Mouse (Mus musculus) gastrocnemius, postnatal 14 days (tissue): ENCODE measurements around the gene Babam2. TPM values are rescaled to one million over a fixed set of nuclear protein-coding genes. Genes with fewer than 3 reads are reported as not detected.

Experiments
- DNase-seq: peaks from one replicate; pipeline ENCODE4 v3.0.0; 2021; ENCODE audit warnings: mixed read lengths
- intact Hi-C: fragments of 180-260 bp; cut with DNase I; formaldehyde crosslinking; loops from one replicate; pipeline ENCODE4 v1.15.1; 2025; ENCODE audit warnings: low total_unique reads
- long read RNA-seq, 2 experiments: library from polyadenylated mRNA; stranded (forward); transcript quantifications; one replicate each; pipeline ENCODE4 v2.0.0; 2021
- total RNA-seq, 2 experiments: library from RNA; stranded (reverse); gene quantifications; 2 replicates each; pipeline ENCODE4 v1.2.3; 2021

Babam2 gene
- total RNA-seq: 10 to 100 TPM; 34.7 to 35.7 TPM
- long read RNA-seq, experiment 1, transcript Babam2-209 (12 exons, 1,888 nt): major isoform, 46 of 55 reads
- long read RNA-seq, experiment 1, partial matches to known transcripts: 3 of 55 reads
- long read RNA-seq, experiment 1, other reads (novel, unspliced or antisense): 3 of 55 reads
- long read RNA-seq, experiment 2, transcript Babam2-209 (12 exons, 1,888 nt): major isoform, 42 of 61 reads
- long read RNA-seq, experiment 2, partial matches to known transcripts: 3 of 61 reads
- long read RNA-seq, experiment 2, other reads (novel, unspliced or antisense): 13 of 61 reads

- intact Hi-C loops: no loop called here
- DNase-seq: peak; percentile 92
Measured at GRCm38 (mm10) chr5:31697644-31698296, at the start of gene Babam2. TSS of gene Babam2 (plus strand) at chr5:31697684.

DNA sequence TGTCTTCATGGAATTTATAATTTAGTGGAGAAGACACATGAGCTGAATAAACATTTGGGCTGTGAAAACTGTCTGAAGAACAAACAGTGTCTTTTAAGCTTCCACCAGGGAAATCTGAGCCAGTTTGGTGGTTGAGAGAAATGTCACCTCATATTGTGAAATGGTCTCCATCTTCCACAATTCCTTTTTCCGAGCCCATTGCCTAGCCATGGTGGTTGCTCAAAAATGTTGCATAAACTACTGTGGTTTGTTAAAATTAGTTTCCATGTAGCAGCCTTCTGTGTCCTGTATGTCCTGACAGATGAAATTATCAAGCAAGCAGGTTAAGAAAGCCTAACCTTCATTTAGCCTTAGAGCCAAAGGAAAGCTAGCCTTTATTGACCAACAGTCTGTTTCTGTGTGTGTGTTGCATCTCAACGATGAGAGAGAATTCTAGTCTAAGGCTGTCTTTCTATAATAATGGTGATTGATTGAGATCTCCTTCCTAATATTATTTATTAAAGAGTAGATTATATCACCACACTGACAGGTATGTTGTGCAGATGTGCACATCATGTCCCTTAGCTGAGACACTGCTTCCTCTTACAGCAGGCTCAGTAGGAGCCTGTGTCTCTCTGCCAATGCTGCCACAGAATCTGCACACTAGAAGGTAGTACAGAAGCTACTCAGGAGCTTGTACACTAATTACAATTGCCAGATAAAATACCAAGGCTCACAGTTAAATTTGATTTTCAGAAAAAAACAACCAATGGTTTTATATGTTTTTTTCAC is 46.8 kb upstream of the Babam2 start:
- no peak for DNase-seq
- intact Hi-C loops: no loop called here

- intact Hi-C loops: no loop called here
- no peak for DNase-seq
Measured at GRCm38 (mm10) chr5:31655688-31656190, 41.7 kb upstream of the Babam2 start.

DNA sequence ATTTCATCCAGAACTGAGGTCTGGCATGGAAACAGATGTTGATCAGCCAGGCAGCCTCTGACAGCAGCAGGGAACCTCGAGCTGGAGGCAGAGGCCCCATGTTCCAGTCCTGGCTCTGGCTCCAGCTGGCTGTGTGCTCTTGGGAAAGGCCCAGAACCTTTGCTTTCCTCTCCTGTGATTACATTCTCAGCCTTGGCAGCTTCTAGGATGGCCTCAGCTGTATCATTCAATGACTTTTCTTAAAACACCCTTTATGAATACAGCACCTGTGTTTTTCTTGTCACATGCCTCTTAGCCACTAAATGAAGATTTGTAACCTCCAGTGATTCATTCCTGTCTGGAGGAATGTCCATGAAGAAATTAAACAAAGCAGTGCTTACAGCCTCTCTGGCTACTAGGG is 31.3 kb upstream of the Babam2 start:
- DNase-seq: peak; percentile 14
- intact Hi-C loops: no loop called here

GRCm38 (mm10) chr5:31668325-31668968 is 29.0 kb upstream of the Babam2 start:
- intact Hi-C loops: no loop called here
- DNase-seq: no peak

DNA sequence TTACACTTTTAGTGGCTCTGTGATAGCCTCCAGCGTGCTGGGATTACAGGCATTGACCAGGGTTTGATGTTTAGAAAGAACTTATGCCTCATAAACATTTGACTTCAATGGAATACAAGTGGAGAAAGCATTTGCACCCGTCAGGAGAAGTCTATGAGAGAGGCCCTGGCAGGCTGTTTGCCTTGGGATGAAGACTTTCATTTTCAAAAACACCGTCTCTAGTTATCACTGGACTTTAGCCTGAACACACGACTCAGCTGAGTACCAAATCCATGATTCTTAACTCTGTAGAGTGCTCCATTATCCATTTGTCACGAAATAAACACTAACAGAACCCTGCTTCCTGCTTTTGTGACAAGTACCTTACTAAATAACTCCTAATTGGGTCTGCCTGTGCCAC is 27.5 kb upstream of the Babam2 start:
- intact Hi-C loops: no loop called here

DNA sequence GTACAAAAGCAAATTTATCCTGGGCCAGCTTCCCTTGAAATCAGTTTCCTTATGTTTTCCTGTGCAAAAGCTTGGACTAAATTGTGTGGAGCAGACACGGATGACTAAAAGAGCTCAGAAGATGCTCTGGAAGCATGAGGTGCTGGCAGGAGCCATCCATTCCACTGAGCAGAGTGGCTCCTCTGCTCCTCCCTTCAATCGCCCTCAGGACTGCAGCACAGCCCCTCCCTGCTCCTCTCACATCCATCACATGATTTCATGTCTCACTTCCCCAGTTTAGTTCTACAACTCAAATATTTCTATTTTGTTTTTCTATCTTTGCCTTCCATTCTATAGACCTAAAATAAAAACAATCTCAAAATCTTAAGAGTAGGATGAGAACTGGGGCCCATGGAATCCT is 26.3 kb upstream of the Babam2 start:
- DNase-seq: no peak
- intact Hi-C loops: no loop called here

More for the DNA sequence above, 27.5 kb upstream of the Babam2 start:
- DNase-seq: no peak

GRCm38 (mm10) chr5:31673431-31673830 is 24.1 kb upstream of the Babam2 start:
- intact Hi-C loops: no loop called here
- DNase-seq: no peak

DNA sequence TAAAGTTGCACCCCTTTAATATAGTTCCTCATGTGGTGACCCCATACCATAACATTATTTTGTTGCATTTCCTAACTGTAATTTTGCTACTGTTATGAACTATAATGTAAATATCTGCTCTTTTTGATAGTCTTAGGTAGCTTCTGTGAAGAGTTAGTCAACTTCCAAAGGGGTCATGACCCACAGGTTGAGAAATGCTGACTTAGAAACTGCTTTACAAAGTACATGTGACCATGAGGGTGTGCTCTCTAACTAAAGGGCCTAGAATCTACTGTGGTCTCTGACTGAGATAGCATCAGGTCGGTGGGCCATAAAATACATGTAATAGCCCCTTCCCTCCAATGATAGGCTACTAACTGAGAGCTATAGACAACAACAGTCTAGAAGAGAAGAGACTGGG is 19.5 kb upstream of the Babam2 start:
- no peak for DNase-seq
- intact Hi-C loops: no loop called here

- intact Hi-C loops: no loop called here
- no peak for DNase-seq
Measured at GRCm38 (mm10) chr5:31680183-31680582, 17.3 kb upstream of the Babam2 start.

DNA sequence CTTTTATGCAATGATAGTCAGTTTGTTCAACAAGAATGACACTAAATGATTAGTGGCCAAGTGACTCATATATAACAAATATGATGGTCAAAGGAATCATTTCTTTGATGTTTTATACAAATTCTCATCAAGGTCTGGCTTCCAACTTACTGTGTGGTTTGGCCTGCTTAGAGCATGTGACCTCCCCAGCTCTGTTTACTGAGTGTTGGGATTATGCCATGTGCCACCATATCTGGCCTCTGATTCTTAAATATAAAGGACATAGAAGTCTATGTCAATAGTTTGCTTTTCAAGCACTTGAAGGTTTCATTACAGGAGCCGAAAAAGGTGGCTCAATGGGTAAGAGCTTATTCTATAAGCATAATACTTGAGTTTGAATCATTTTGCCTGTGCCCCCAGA is 15.2 kb upstream of the Babam2 start:
- intact Hi-C loops: no loop called here
- no peak for DNase-seq

GRCm38 (mm10) chr5:31686040-31686439 is 11.4 kb upstream of the Babam2 start:
- intact Hi-C loops: no loop called here
- no peak for DNase-seq

GRCm38 (mm10) chr5:31687972-31688371 is 9.5 kb upstream of the Babam2 start:
- no peak for DNase-seq
- intact Hi-C loops: no loop called here

- DNase-seq: no peak
Measured at GRCm38 (mm10) chr5:31693191-31693590, 4.3 kb upstream of the Babam2 start.

DNA sequence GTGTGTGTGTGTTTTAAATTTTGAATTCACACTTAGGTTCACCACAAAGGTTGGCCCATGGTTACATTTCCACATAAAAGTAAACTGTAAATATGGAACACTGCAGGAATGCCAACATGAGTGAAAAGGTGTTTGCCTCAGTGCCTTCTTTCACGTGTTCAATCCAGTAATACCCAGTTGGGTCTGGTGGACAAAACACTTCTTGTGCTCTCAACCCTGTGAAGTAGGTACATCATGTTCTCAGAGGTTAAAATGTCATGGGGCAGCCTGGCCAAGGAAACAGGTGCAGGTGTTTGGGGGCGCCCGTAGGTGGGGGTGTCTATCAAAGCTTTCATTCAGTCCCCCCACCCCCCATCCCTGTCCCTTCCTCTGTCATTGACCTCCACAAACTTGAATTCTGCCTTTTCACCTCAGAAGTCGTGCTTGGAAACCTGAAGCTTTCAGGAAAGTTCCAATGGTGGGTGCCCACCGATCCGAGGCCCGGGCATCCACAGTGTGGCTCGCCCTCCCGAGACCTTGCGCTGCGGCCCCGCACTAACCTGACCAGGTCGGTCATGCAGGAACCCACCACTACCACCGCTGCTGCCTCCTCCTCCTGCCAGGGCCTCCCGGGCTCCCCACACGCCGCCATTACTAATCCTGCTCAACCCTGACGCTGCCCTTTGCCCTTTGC is 377 bp upstream of the Babam2 start, which contains the start of gene Rbks:
Gene Rbks, minus strand, starts transcription at position 657 of the 673 bp plus-strand sequence.
- no peak for DNase-seq
- intact Hi-C loops: no loop called here

More at GRCm38 (mm10) chr5:31693191-31693590, 4.3 kb upstream of the Babam2 start:
- intact Hi-C loops: no loop called here

DNA sequence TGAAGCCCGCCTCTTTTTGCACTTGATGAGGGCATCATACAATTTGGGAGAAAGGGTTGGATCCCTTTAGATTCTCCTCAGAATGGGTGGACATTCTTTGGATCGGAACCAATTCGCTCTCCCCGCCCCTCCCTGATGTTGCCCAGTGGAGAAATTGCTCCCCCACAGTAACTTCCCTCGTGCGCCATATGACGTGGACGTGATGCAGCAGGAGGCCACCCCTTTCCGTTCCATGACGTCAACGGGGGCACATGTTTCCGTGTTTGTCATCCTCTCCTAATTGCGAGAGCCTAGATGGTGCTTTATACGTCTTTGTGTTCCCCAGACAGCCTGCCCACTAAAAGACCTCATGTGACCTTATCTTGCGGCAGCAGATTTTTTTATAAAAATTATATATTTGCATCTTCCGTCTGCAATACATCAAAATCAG is 828 bp downstream of the Babam2 start:
- intact Hi-C loops: no loop called here
- peak; percentile 75 for DNase-seq

GRCm38 (mm10) chr5:31698931-31699330 is 1.4 kb downstream of the Babam2 start:
- DNase-seq: no peak
- intact Hi-C loops: no loop called here

- no peak for DNase-seq
- intact Hi-C loops: no loop called here
Measured at GRCm38 (mm10) chr5:31699397-31699796, 1.9 kb downstream of the Babam2 start.

- no peak for DNase-seq
- intact Hi-C loops: loop anchor here (10.0 kb wide), 1 partner anchor 190 kb away; no protein-coding TSS in a partner anchor
Measured at GRCm38 (mm10) chr5:31704971-31705370, 7.5 kb downstream of the Babam2 start.
